Mouse (Mus musculus) left cerebral cortex, adult 2 months (tissue): ENCODE results near the gene Fbxo41. TPM values are rescaled to one million over a fixed set of nuclear protein-coding genes. Genes with fewer than 3 reads are reported as not detected.
"Not testable (repeated sequence)": the region's sequence is repeated elsewhere in the genome, so short reads cannot be mapped to it uniquely, and the experiment has no call there.

Experiments
- DNase-seq, 2 experiments: peaks; one replicate each; pipeline ENCODE4 v3.0.0; 2021 to 2022; ENCODE audit warnings: low spot score in 2 of 2, mixed read lengths in 1 of 2; ENCODE audit errors: extremely low spot score in 1 of 2
- H3K27ac ChIP-seq: fragments of 200-600 bp; 2 replicates; pipeline ENCODE4 v1.8.1; 2022
- H3K4me3 ChIP-seq: fragments of 200-600 bp; 2 replicates; pipeline ENCODE4 v1.8.1; 2022
- CTCF ChIP-seq: fragments of 200-600 bp; IDR thresholded peaks from 2 replicates; pipeline ENCODE4 v1.8.1; 2022; ENCODE audit warnings: antibody characterized with exemption, mild to moderate bottlenecking, moderate library complexity
- intact Hi-C: fragments of 180-260 bp; cut with DNase I; formaldehyde crosslinking; loops from one replicate; pipeline ENCODE4 v1.15.1; 2025
- total RNA-seq, 2 experiments: library from RNA; stranded (reverse); gene quantifications; 2 replicates each; pipeline ENCODE4 v1.2.3; 2021

The Fbxo41 gene
- total RNA-seq, 2 experiments from 2014 or later = 101 to 102 TPM

DNA sequence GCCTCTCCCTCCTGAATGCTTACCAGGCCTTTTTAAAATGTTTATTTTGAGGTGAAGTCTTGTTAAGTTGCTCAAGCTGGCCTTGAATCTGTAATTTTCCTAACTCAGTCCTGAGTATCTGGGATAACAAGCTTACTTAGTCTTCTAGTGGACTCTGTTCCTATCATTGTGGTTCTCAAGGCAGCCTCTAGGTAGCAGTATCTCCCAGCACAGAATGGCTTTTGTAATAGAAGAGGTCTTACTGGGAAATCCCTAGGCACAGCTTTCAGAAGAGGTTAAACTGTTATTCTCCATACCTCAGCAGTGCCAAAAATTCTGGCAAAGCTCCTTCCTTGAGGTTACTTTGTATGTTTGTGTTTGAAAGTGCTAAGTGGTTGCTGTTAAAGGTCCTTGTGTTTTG, 37.4 kb downstream of the Fbxo41 start:
- H3K27ac ChIP-seq = no peak overlapping the region
- intact Hi-C loops = no loop called here
- TF ChIP-seq CTCF = peak; percentile 62
- no peak for DNase-seq
- no peak overlapping the region for H3K4me3 ChIP-seq

DNA sequence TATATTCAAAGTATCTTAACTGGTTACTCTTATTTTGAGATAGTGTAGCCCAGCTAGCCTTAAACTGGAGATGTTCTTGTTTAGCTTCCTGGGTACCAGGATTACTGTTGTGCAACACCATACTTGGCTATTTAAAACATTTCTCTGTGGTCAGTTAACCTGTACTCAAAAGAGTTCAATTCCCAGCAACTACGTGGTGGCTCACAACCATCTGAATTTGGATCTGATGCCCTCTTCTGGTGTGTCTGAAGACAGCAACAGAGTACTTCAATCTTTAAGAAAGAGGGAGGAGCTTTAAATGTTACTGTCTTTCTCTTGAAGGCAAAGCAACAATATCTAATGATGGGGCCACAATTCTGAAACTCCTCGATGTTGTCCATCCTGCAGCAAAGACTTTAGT, 43.2 kb downstream of the Fbxo41 start:
- intact Hi-C loops = no loop called here

DNA sequence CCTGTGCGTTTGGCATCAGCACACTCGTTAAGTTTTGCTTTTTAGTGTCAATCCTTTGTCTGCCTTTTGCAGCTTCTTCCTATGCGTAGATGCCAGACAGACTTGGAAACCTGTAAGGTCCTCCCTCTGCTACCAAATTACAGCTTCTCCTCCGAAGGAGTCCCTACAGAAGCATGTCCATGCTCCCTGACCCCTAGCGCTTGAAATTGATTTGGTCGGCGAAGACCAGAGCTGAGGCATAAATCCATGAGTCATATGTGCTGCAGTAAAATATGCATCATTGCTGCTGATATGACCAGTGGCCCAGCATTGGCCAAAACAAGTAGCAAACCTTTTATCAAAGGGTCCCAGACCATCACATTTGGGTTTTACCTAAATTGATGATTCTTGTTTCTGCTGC, 50.0 kb downstream of the Fbxo41 start:
- TF ChIP-seq CTCF = no peak
- no peak for DNase-seq
- peak overlapping the region; percentile 72 for H3K4me3 ChIP-seq
- peak overlapping the region; percentile 91; the same call in 1 of the 2 replicates for H3K27ac ChIP-seq
- intact Hi-C loops = loop anchor here (5.0 kb wide), 3 partner anchors 59 to 464 kb away; partner anchors contain the start of genes Alms1, Egr4 and Nat8f1

More for the DNA sequence above, 43.2 kb downstream of the Fbxo41 start:
- peak; percentile 23 for TF ChIP-seq CTCF
- no peak overlapping the region for H3K27ac ChIP-seq
- no peak for DNase-seq
- no peak overlapping the region for H3K4me3 ChIP-seq

DNA sequence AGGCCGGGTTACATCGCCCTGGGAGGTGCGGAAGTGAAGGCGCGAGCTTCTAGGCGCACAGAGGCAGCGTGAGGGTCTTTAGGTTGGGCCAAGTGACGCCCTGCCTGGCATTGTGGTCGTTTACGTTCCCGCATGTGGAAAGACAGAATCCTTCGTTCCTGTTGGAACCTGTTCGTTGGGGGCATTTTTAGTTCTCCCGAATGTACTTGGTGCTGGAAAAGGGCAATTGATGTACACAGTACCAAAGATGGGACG, 50.5 kb downstream of the Fbxo41 start:
- peak overlapping the region; percentile 91 for H3K27ac ChIP-seq
- no peak for DNase-seq
- TF ChIP-seq CTCF = no peak
- intact Hi-C loops = loop anchor here (5.0 kb wide), 3 partner anchors 60 to 465 kb away; partner anchors contain the start of genes Alms1, Egr4 and Nat8f1
- H3K4me3 ChIP-seq = peak overlapping the region; percentile 72

DNA sequence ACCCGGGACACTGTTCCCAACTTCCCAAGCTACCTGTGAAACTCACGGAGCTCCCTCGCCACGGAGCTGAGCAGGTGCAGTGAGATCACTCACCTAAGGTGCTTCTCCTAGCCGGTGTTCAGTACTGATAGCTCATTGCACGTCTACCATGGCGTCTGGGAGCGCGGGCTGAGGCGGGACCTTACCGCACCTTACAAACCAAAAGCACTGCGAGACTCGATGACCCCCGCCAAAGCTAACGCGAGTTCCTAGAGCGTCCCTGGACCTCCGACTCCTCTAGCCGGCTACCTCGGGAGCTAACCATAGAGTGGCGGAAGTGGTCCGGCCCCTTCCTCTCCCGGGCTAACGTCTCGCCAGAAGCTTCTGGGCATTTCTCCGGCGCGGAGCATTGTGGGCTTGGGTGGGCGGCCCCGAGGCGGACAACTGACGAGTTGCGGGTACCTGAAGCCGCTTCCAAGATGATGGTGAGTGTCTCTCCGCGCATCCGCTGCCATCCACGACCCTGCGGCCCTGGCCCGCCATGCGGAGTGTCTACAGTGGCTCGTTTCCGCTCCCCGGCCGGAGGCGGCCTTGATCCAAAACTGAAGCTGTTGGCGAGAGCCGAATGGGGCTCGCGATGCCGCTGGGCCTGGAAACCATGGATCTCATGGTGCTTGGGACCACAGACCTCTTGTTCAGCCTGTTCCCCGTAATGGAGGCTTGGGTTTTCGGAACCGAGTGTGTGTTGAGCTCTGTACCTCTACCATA, 51.0 kb downstream of the Fbxo41 start, which contains the start of gene Pradc1:
Pradc1 (minus strand) TSS at position 307 of the 747 bp plus-strand sequence.
- intact Hi-C loops = loop anchor here (5.0 kb wide), 3 partner anchors 60 to 465 kb away; partner anchors contain the start of genes Alms1, Egr4 and Nat8f1

DNA sequence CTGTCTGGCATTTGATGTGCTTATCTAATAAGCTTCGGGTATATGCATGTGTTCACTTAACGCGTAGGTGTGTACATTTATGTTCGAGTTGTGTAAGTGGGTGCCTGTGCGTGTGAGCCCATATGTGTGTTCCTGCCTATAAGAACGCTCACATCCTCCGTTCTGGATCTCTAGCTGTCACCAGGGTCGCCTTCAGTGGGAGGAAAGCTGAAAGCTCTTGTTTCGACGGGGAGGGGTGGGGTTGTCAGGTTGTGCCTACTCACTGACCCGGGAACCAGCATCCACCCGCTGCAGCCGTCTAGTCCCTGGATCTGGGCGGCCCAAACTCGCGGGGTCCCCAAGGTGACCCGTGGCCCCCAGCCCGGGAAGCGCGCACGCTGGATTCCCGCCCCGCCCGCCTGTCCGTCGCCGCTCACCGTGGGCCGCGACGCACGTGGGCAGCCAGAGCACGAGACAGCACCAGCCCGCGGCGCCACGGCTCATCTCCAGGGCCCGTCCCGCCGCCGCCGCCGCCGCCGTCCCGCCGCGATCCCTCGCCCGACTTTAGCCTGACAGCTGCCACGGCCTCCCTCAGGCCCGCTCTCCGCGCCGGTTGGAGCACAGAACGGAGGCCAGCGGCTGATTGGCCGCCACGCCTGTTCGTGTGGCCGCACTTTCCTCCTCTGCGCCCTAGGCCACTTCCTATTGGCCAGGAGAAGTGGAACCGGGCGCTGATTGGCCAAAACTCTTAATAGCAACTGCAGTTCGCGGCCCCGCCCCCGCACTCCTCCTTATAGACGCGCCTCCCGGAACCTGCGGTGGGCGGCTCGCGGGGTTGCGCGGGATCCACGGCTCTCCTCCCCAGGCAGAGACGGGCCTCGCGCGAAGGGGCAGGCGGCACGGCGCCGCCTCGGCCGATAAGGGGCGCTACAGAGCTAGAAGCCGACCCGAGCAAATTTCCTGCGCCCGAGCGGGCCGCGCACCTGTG, 51.8 kb downstream of the Fbxo41 start, which contains the start of gene Cct7:
Cct7 (plus strand) TSS at position 818 of the 967 bp plus-strand sequence.
- peak; percentile 99 for DNase-seq
- TF ChIP-seq CTCF = peak; percentile 78
- Histone ChIP-seq H3K4me3 (peak within 1 kb of the TSS; percentile 72), H3K27ac (peak within 1 kb of the TSS; percentile 91)
- intact Hi-C loops = loop anchor here (5.0 kb wide), 3 partner anchors 61 to 466 kb away; partner anchors contain the start of genes Alms1, Egr4 and Nat8f1

More for the DNA sequence above, 51.0 kb downstream of the Fbxo41 start, which contains the start of gene Pradc1:
- H3K4me3 ChIP-seq = peak within 1 kb of the TSS; percentile 72
- peak; percentile 97 to 98 for DNase-seq
- no peak for TF ChIP-seq CTCF
- H3K27ac ChIP-seq = peak within 1 kb of the TSS; percentile 91

DNA sequence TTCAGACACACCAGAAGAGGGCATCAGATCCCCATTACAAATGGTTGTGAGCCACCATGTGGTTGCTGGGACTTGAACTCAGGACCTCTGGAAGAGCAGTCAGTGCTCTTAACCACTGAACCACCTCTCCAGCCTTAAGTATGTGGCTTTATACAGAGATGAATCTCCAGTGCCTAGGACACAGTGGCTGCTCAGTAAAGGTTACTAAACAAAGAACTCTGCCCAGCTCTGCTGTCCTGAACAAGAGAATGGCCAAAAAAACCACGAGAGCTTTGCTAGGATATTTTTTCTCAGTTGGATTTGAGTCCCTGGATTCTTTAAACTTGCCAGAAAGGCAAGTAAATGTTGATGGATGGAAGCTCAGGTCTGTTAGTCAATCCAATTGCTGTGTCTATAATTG, 52.7 kb downstream of the Fbxo41 start:
- Histone ChIP-seq H3K27ac (0 out of 2 replicates have a peak overlapping the region, but pooled peaks have one; percentile 4), H3K4me3 (peak overlapping the region; percentile 72; the same call in 1 of the 2 replicates)
- intact Hi-C loops = loop anchor here (5.0 kb wide), 3 partner anchors 62 to 467 kb away; partner anchors contain the start of genes Alms1, Egr4 and Nat8f1
- DNase-seq = not testable (repeated sequence)

DNA sequence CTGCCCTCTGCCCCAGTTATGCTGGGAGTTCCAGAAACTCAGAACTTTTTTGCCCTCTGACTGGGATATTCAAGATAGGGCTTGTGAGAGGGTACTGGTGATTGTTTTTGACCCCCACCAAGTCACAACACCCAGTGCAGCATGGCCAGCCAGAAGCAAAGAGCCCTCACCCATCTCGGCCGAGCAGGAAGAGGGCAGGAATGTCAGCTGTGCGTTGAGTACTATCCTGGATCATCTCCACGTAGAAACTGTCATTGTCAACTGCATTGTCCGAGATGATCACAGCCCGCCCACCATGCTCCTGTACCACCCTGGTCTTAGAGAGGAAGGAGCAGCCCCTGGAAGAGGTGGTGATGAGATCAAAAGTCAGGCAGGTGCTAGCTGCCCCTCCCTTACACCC, 55.4 kb downstream of the Fbxo41 start:
- no peak overlapping the region for H3K27ac ChIP-seq
- intact Hi-C loops = no loop called here
- H3K4me3 ChIP-seq = no peak overlapping the region
- no peak for DNase-seq
- no peak for TF ChIP-seq CTCF

DNA sequence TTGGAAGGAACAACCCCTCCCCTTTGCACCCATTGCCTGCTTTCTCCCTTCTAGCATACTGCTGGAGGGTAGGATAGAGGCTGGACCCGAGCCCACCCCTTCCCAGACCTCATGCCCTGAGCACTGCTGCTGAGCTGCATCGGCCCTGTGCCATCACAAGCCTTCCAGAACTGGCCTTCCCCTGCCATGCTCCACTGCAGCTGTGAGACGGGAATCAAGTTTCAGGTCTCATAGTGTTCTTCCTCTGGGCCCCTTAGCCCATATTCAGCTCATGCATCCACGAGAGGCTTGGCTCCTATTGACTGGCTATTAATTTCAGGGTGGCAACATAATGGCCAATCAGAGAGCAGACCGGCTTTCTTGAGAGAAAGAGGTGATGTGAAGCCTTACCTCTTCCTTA, 57.5 kb downstream of the Fbxo41 start:
- Histone ChIP-seq H3K4me3 (no peak overlapping the region), H3K27ac (no peak overlapping the region)
- DNase-seq = no peak
- no peak for TF ChIP-seq CTCF
- intact Hi-C loops = no loop called here

DNA sequence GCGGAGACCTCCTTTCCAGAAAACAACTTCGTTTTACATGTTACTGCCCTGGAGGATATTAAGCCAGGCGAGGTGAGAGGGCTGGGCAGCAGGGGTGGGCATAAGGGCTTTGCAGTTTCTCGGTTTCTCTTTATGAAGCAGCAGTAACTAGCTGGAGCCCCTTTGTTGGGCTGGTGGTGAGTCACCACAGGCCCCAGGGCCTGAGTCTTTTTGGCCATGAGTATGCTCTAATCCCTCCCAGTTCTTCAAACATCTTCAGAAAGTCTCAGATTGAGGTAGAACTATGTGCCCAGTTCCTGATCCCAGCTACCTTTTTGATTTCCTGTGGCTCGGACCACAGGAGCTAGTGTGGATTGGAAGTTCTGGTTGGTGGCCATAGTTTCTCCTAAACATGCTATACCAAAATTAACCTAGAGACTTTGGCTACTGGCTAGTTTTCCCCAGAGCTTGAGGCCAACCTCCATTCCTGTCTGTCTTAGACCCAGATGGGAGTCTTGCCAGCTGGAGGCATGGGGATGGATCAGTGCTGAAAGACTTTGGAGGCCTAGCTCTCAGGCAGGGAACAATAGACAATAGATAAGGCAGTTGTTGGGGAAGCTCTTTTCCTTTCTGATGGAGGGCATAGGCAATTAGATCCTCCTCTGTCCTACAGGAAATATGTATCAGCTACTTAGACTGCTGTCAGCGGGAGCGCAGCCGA, 58.4 kb downstream of the Fbxo41 start:
- intact Hi-C loops = no loop called here
- no peak for TF ChIP-seq CTCF
- H3K27ac ChIP-seq = no peak overlapping the region
- H3K4me3 ChIP-seq = no peak overlapping the region
- DNase-seq = no peak
